Mouse (Mus musculus) adrenal gland, postnatal 14 days (tissue): ENCODE measurements around the gene Lgals3. TPM values are rescaled to one million over a fixed set of nuclear protein-coding genes. Genes with fewer than 3 reads are reported as not detected.
"Not testable (repeated sequence)": the region's sequence is repeated elsewhere in the genome, so short reads cannot be mapped to it uniquely, and the experiment has no call there.

ENCODE experiments used
- DNase-seq: peaks from one replicate; pipeline ENCODE4 v3.0.0; 2021; ENCODE audit warnings: mixed read lengths
- long read RNA-seq, 2 experiments: library from polyadenylated mRNA; stranded (forward); transcript quantifications; one replicate each; pipeline ENCODE4 v2.0.0; 2021
- total RNA-seq: library from RNA; stranded (reverse); gene quantifications from 2 replicates; pipeline ENCODE4 v1.2.3, GENCODE M21; 2021

Gene Lgals3
- 7.9 and 9.9 TPM in 2 replicates for total RNA-seq
- long read RNA-seq, experiment 1, transcript Lgals3-204 (6 exons, 1,298 nt) = major isoform, 9 of 16 reads
- long read RNA-seq, experiment 1, transcript Lgals3-201 (6 exons, 1,419 nt) = minor isoform, 7 of 16 reads
- long read RNA-seq, experiment 1, partial matches to known transcripts = 0 of 16 reads
- long read RNA-seq, experiment 1, other reads (novel, unspliced or antisense) = 0 of 16 reads
- long read RNA-seq, experiment 2, transcript Lgals3-201 (6 exons, 1,419 nt) = major isoform, 7 of 10 reads
- long read RNA-seq, experiment 2, partial matches to known transcripts = 2 of 10 reads
- long read RNA-seq, experiment 2, other reads (novel, unspliced or antisense) = 0 of 10 reads

GRCm38 (mm10) chr14:47367461-47367860 is at the start of gene Lgals3:
Gene Lgals3 (plus strand): TSS chr14:47367751.
- DNase-seq = peak; percentile 38

GRCm38 (mm10) chr14:47319362-47319761 is 48.2 kb upstream of the Lgals3 start:
- DNase-seq = no peak

GRCm38 (mm10) chr14:47321581-47321980 is 46.0 kb upstream of the Lgals3 start:
- not testable (repeated sequence) for DNase-seq

- no peak for DNase-seq
Observed at GRCm38 (mm10) chr14:47325965-47326761, 41.4 kb upstream of the Lgals3 start.

- DNase-seq = peak; percentile 31
Observed at GRCm38 (mm10) chr14:47327347-47327746, 40.2 kb upstream of the Lgals3 start.

GRCm38 (mm10) chr14:47331920-47332319 is 35.6 kb upstream of the Lgals3 start:
- no peak for DNase-seq

- peak; percentile 81 for DNase-seq
Observed at GRCm38 (mm10) chr14:47334819-47335218, 32.7 kb upstream of the Lgals3 start.

- DNase-seq = no peak
Observed at GRCm38 (mm10) chr14:47335300-47335699, 32.3 kb upstream of the Lgals3 start.

GRCm38 (mm10) chr14:47340231-47340925 is 27.2 kb upstream of the Lgals3 start:
- DNase-seq = peak; percentile 43

- DNase-seq = no peak
Observed at GRCm38 (mm10) chr14:47341811-47342291, 25.7 kb upstream of the Lgals3 start.

GRCm38 (mm10) chr14:47346715-47347114 is 20.8 kb upstream of the Lgals3 start:
- no peak for DNase-seq

GRCm38 (mm10) chr14:47350974-47351373 is 16.6 kb upstream of the Lgals3 start:
- DNase-seq = no peak

- no peak for DNase-seq
Observed at GRCm38 (mm10) chr14:47352272-47352671, 15.3 kb upstream of the Lgals3 start.

GRCm38 (mm10) chr14:47353240-47353639 is 14.3 kb upstream of the Lgals3 start:
- no peak for DNase-seq

GRCm38 (mm10) chr14:47354111-47354577 is 13.4 kb upstream of the Lgals3 start:
- DNase-seq = peak; percentile 62

GRCm38 (mm10) chr14:47354948-47355347 is 12.6 kb upstream of the Lgals3 start:
- DNase-seq = no peak

- DNase-seq = no peak
Observed at GRCm38 (mm10) chr14:47356622-47357021, 10.9 kb upstream of the Lgals3 start.

GRCm38 (mm10) chr14:47359610-47360009 is 7.9 kb upstream of the Lgals3 start:
- no peak for DNase-seq

GRCm38 (mm10) chr14:47361418-47361817 is 6.1 kb upstream of the Lgals3 start:
- DNase-seq = no peak

- no peak for DNase-seq
Observed at GRCm38 (mm10) chr14:47361899-47362298, 5.7 kb upstream of the Lgals3 start.

- DNase-seq = peak; percentile 43
Observed at GRCm38 (mm10) chr14:47364742-47365449, 2.7 kb upstream of the Lgals3 start.

- DNase-seq = peak; percentile 31
Observed at GRCm38 (mm10) chr14:47366881-47367321, 650 bp upstream of the Lgals3 start.
